Mouse (Mus musculus) stomach, embryonic 15.5 days (tissue): Measurements from ENCODE around the gene Dcst2. TPM values are rescaled to one million over a fixed set of nuclear protein-coding genes. Genes with fewer than 3 reads are reported as not detected.

ENCODE experiments used
- ATAC-seq: fragments of 200-750 bp; cut with Nextera tagmentation; 2 replicates; pipeline ENCODE4 v1.8.0; 2017; ENCODE audit warnings: low read depth, moderate number of reproducible peaks, moderate TSS enrichment; ENCODE audit not compliant: insufficient read depth, low FRiP score
- H3K27ac ChIP-seq: fragments of 300-500 bp; sonication (generic); 2 replicates; pipeline ENCODE4 v1.5.1; 2015; ENCODE audit warnings: mild to moderate bottlenecking, inconsistent platforms
- H3K27me3 ChIP-seq: fragments of 300-500 bp; sonication (generic); replicated peaks from 2 replicates; pipeline ENCODE4 v1.6.1; 2015; ENCODE audit warnings: inconsistent platforms
- H3K36me3 ChIP-seq: fragments of 300-500 bp; sonication (generic); 2 replicates; pipeline ENCODE4 v1.6.1; 2015; ENCODE audit warnings: inconsistent platforms
- H3K4me1 ChIP-seq: fragments of 300-500 bp; sonication (generic); 2 replicates; pipeline ENCODE4 v1.6.1; 2015; ENCODE audit warnings: inconsistent platforms
- H3K4me2 ChIP-seq: fragments of 300-500 bp; sonication (generic); 2 replicates; pipeline ENCODE4 v1.6.1; 2015; ENCODE audit warnings: mild to moderate bottlenecking, inconsistent platforms
- H3K4me3 ChIP-seq: fragments of 300-500 bp; sonication (generic); replicated peaks from 2 replicates; pipeline ENCODE4 v1.5.1; 2015; ENCODE audit warnings: inconsistent platforms
- H3K9ac ChIP-seq: fragments of 300-500 bp; sonication (generic); 2 replicates; pipeline ENCODE4 v1.6.1; 2015; ENCODE audit warnings: inconsistent platforms
- H3K9me3 ChIP-seq: fragments of 300-500 bp; sonication (generic); 2 replicates; pipeline ENCODE4 v1.6.1; 2016; ENCODE audit warnings: inconsistent platforms
- WGBS: fragments of 180-500 bp; shearing (Covaris S2); methylation state at CpG from one replicate; pipeline ENCODE4 v1.1.7; 2015; 5-methylcytosine and 5-hydroxymethylcytosine counted together
- polyA plus RNA-seq: library from polyadenylated mRNA; unstranded; fragments of >200 nt; fragmentation: Nextera tagmentation; extraction: Ambion mirVana; gene quantifications from 2 replicates; pipeline ENCODE4 v1.2.1, GENCODE M21; 2015

The Dcst2 gene
- polyA plus RNA-seq, 1 experiment from 2014 or later: 0.30 TPM

GRCm38 (mm10) chr3:89384331-89385076 lies 22.7 kb downstream of the Dcst2 start:
- Histone ChIP-seq H3K27ac (peak overlapping the region; percentile 75), H3K4me1 (peaks cover 48% of the 10 kb centered on the region), H3K4me3 (no peak overlapping the region), H3K27me3 (no peaks in the 10 kb centered on the region), H3K9me3 (no peaks in the 10 kb centered on the region), H3K9ac (no peak overlapping the region), H3K36me3 (no peaks in the 10 kb centered on the region), H3K4me2 (peak overlapping the region; percentile 19; the same call in 1 of the 2 replicates)
- WGBS: 51% methylated on average over 10 of the region's 12 CpGs
- ATAC-seq: no peak

- no peak overlapping the region for H3K9ac ChIP-seq
- H3K27ac ChIP-seq: peak overlapping the region; percentile 75
- ATAC-seq: no peak
These were observed 23.7 kb downstream of the Dcst2 start for GRCm38 (mm10) chr3:89385451-89385850.

GRCm38 (mm10) chr3:89386438-89387420 lies 25.0 kb downstream of the Dcst2 start:
- Histone ChIP-seq H3K4me1 (peaks cover 65% of the 10 kb centered on the region), H3K36me3 (no peaks in the 10 kb centered on the region), H3K27me3 (no peaks in the 10 kb centered on the region), H3K9ac (no peak overlapping the region), H3K27ac (peak overlapping the region; percentile 74; the same call in 1 of the 2 replicates), H3K4me2 (peak overlapping the region; percentile 40), H3K9me3 (no peaks in the 10 kb centered on the region), H3K4me3 (peak overlapping the region; percentile 16)
- WGBS: 60% methylated on average over 17 of the region's 17 CpGs
- ATAC-seq: no peak

More at GRCm38 (mm10) chr3:89385451-89385850, 23.7 kb downstream of the Dcst2 start:
- no peaks in the 10 kb centered on the region for H3K27me3 ChIP-seq
- no peaks in the 10 kb centered on the region for H3K9me3 ChIP-seq
- peak overlapping the region; percentile 19; the same call in 1 of the 2 replicates for H3K4me2 ChIP-seq
- H3K4me3 ChIP-seq: no peak overlapping the region; the same call in 1 of the 2 replicates
- H3K4me1 ChIP-seq: peaks cover 58% of the 10 kb centered on the region
- H3K36me3 ChIP-seq: no peaks in the 10 kb centered on the region
- 49% methylated on average over 11 of the region's 11 CpGs for WGBS

DNA sequence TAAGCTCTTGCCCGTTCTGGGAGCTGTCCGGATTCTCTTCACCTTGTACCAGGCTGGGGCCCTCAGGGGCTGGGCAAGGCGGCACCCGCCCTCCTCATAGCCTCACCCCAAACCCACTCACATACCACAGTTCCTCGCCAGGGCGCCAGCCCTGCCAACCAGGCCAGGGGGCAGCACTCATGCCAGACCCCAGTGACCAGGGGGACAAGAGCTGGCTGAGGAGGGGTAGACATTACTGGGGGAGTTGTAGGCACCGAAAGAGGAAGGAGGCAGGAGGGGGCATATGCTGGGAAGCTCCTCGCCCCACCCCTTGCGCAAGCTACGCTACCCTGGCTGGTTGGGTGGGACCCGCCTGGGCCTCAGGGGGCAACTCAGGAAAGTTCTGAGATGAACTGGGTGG lies 25.9 kb downstream of the Dcst2 start:
- 76% methylated on average over 11 of the region's 11 CpGs for WGBS
- Histone ChIP-seq H3K27me3 (no peaks in the 10 kb centered on the region), H3K4me2 (peak overlapping the region; percentile 40), H3K4me1 (peaks cover 65% of the 10 kb centered on the region), H3K9ac (no peak overlapping the region), H3K9me3 (no peaks in the 10 kb centered on the region), H3K4me3 (peak overlapping the region; percentile 16; the same call in 1 of the 2 replicates), H3K36me3 (no peaks in the 10 kb centered on the region), H3K27ac (peak overlapping the region; percentile 74)
- no peak for ATAC-seq

- Histone ChIP-seq H3K4me2 (peak overlapping the region; percentile 40; the same call in 1 of the 2 replicates), H3K9me3 (no peaks in the 10 kb centered on the region), H3K36me3 (no peaks in the 10 kb centered on the region), H3K27ac (peak overlapping the region; percentile 74), H3K4me3 (peak overlapping the region; percentile 16; the same call in 1 of the 2 replicates), H3K4me1 (peaks cover 65% of the 10 kb centered on the region), H3K9ac (no peak overlapping the region), H3K27me3 (no peaks in the 10 kb centered on the region)
- no peak for ATAC-seq
- WGBS: 68% methylated on average over 11 of the region's 11 CpGs
These were observed 26.5 kb downstream of the Dcst2 start for GRCm38 (mm10) chr3:89388134-89388881.

GRCm38 (mm10) chr3:89388901-89389740 lies 27.3 kb downstream of the Dcst2 start:
- peaks cover 63% of the 10 kb centered on the region for H3K4me1 ChIP-seq
- H3K27ac ChIP-seq: peak overlapping the region; percentile 98
- no peaks in the 10 kb centered on the region for H3K36me3 ChIP-seq
- no peak for ATAC-seq
- H3K4me3 ChIP-seq: no peak overlapping the region
- H3K4me2 ChIP-seq: peak overlapping the region; percentile 95; the same call in 1 of the 2 replicates
- H3K9me3 ChIP-seq: no peaks in the 10 kb centered on the region
- no peak overlapping the region for H3K9ac ChIP-seq
- 44% methylated on average over 5 of the region's 6 CpGs for WGBS
- H3K27me3 ChIP-seq: no peaks in the 10 kb centered on the region

GRCm38 (mm10) chr3:89390111-89390515 lies 28.3 kb downstream of the Dcst2 start:
- Histone ChIP-seq H3K36me3 (no peaks in the 10 kb centered on the region), H3K4me2 (peak overlapping the region; percentile 95), H3K4me1 (peaks cover 54% of the 10 kb centered on the region), H3K4me3 (peak overlapping the region; percentile 64), H3K27me3 (no peaks in the 10 kb centered on the region), H3K9ac (no peak overlapping the region), H3K27ac (peak overlapping the region; percentile 98), H3K9me3 (no peaks in the 10 kb centered on the region)
- no peak for ATAC-seq
- WGBS: 37% methylated on average over 5 of the region's 5 CpGs

- Histone ChIP-seq H3K27me3 (no peaks in the 10 kb centered on the region), H3K27ac (peak overlapping the region; percentile 98), H3K36me3 (no peaks in the 10 kb centered on the region), H3K9ac (peak overlapping the region; percentile 48; the same call in 1 of the 2 replicates), H3K4me1 (peaks cover 52% of the 10 kb centered on the region), H3K4me3 (peak overlapping the region; percentile 64), H3K4me2 (peak overlapping the region; percentile 95), H3K9me3 (no peaks in the 10 kb centered on the region)
- ATAC-seq: no peak
- 16% methylated on average over 19 of the region's 19 CpGs for WGBS
These were observed 29.2 kb downstream of the Dcst2 start for GRCm38 (mm10) chr3:89390699-89391662.

- H3K4me3 ChIP-seq: peak overlapping the region; percentile 64
- H3K9ac ChIP-seq: peak overlapping the region; percentile 48
- H3K9me3 ChIP-seq: no peaks in the 10 kb centered on the region
- no peaks in the 10 kb centered on the region for H3K36me3 ChIP-seq
- H3K4me2 ChIP-seq: peak overlapping the region; percentile 95
- H3K27ac ChIP-seq: peak overlapping the region; percentile 98
- under 1% methylated on average over 55 of the region's 56 CpGs for WGBS
- ATAC-seq: peak; percentile 3; the same call in 1 of the 2 replicates
- H3K27me3 ChIP-seq: no peaks in the 10 kb centered on the region
- H3K4me1 ChIP-seq: peaks cover 53% of the 10 kb centered on the region
These were observed 30.1 kb downstream of the Dcst2 start for GRCm38 (mm10) chr3:89391663-89392511.
